Mouse (Mus musculus) embryo, embryonic 11.5 days (tissue): Measurements from ENCODE around the gene Cdh5.

Experiments used
- DNase-seq: peaks from one replicate; pipeline ENCODE4 v3.0.0-alpha.2; 2012; ENCODE audit warnings: low read depth, low spot score

Gene Cdh5

DNA sequence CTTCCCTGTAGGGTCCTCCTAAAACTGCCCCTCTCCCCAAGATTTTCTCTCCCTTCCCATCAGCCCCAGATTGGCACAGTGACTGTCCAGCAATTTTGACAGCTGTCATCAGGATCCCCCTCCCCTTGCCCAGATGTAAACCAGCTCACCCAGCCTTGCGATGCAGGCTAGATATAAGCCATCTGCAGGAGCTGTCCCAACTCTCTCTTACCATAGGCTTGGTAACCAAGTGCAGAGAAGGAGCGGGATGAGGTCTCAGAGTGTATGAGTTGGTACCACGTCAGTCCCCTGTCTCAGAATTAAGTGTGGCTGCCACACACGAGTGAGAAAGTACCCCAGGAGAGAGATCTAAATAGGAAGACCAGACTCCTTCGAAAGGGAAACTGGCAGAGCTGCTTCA lies 87.0 kb downstream of the Cdh5 start:
- no peak for DNase-seq

DNA sequence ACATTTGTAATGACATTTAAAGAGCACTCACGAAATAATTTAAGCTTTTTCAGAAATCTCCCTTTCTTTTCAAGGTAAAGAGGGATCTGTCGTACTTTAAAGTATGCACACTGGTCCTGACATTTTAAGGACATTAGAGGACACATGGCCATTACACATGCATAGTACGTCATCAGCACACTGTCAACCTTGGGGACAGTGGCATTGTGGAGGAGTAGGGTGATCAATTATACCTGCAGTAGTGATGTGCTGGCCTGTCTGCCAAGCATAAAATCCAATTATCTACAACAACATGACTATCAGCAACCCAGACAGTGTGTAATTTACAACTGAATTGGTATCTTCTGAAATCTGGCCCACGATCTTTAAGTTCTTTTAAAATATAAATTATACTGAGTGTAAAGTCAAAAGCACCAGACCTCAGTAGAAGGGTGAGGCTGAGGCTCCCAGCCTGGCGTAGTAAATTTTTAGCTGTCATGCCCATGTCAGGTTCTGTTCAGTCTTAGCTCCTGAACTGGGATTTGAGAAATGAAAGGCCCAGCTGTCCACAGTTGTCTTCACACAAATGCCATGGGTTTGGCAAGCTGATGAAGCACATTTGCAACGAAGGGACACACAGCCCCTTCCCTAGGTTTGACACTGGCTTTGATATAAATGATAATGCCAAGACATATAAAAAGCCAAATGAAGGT lies 89.5 kb downstream of the Cdh5 start:
- no peak for DNase-seq

GRCm38 (mm10) chr8:104191496-104191895 lies 90.1 kb downstream of the Cdh5 start:
- DNase-seq = peak; percentile 14
